Mouse (Mus musculus): Measurements from ENCODE around the gene Matk.

The Matk gene

GRCm38 (mm10) chr10:81286586-81286985 lies 33.9 kb downstream of the Matk start:
- DNase-seq (ENCODE audit: low spot score), result no peak

GRCm38 (mm10) chr10:81287513-81288157 lies 34.9 kb downstream of the Matk start:
- peak; percentile 64 for DNase-seq (ENCODE audit: low spot score)

GRCm38 (mm10) chr10:81288601-81289000 lies 35.9 kb downstream of the Matk start:
- no peak for DNase-seq (ENCODE audit: low spot score)

GRCm38 (mm10) chr10:81289278-81289677 lies 36.5 kb downstream of the Matk start:
- DNase-seq (ENCODE audit: low spot score), result no peak

GRCm38 (mm10) chr10:81289811-81290210 lies 37.1 kb downstream of the Matk start:
- no peak for DNase-seq (ENCODE audit: low spot score)

GRCm38 (mm10) chr10:81290698-81291460 lies 38.1 kb downstream of the Matk start:
- no peak for DNase-seq (ENCODE audit: low spot score)

- DNase-seq (ENCODE audit: low spot score), result no peak
These were observed 38.9 kb downstream of the Matk start, which contains the start of gene Tjp3 for GRCm38 (mm10) chr10:81291511-81292104. Tjp3 (minus strand) TSS chr10:81291581.

GRCm38 (mm10) chr10:81292554-81293333 lies 40.0 kb downstream of the Matk start, which contains the start of gene Pip5k1c:
Pip5k1c (plus strand) TSS chr10:81292963.
- peak; percentile 99 for DNase-seq (ENCODE audit: low spot score)

- DNase-seq (ENCODE audit: low spot score), result no peak
These were observed 40.7 kb downstream of the Matk start for GRCm38 (mm10) chr10:81293334-81294030.

GRCm38 (mm10) chr10:81294442-81294841 lies 41.7 kb downstream of the Matk start:
- no peak for DNase-seq (ENCODE audit: low spot score)

- no peak for DNase-seq (ENCODE audit: low spot score)
These were observed 42.5 kb downstream of the Matk start for GRCm38 (mm10) chr10:81295185-81295584.

- no peak for DNase-seq (ENCODE audit: low spot score)
These were observed 44.5 kb downstream of the Matk start for GRCm38 (mm10) chr10:81297246-81297645.

- no peak for DNase-seq (ENCODE audit: low spot score)
These were observed 45.1 kb downstream of the Matk start for GRCm38 (mm10) chr10:81297845-81298244.

- DNase-seq (ENCODE audit: low spot score), result no peak
These were observed 45.8 kb downstream of the Matk start for GRCm38 (mm10) chr10:81298369-81299100.

- no peak for DNase-seq (ENCODE audit: low spot score)
These were observed 47.0 kb downstream of the Matk start for GRCm38 (mm10) chr10:81299585-81300351.

GRCm38 (mm10) chr10:81300352-81300907 lies 47.7 kb downstream of the Matk start:
- DNase-seq (ENCODE audit: low spot score), result no peak

- no peak for DNase-seq (ENCODE audit: low spot score)
These were observed 48.6 kb downstream of the Matk start for GRCm38 (mm10) chr10:81301321-81301720.

GRCm38 (mm10) chr10:81302288-81302687 lies 49.6 kb downstream of the Matk start:
- DNase-seq (ENCODE audit: low spot score), result no peak

GRCm38 (mm10) chr10:81302781-81303218 lies 50.1 kb downstream of the Matk start:
- no peak for DNase-seq (ENCODE audit: low spot score)

GRCm38 (mm10) chr10:81303258-81303657 lies 50.5 kb downstream of the Matk start:
- DNase-seq (ENCODE audit: low spot score), result no peak
